Mouse (Mus musculus) embryonic facial prominence, embryonic 10.5 days (tissue): Measurements from ENCODE around the gene Syn3. TPM values are rescaled to one million over a fixed set of nuclear protein-coding genes. Genes with fewer than 3 reads are reported as not detected.

Source experiments
- DNase-seq: peaks from one replicate; pipeline ENCODE4 v3.0.0-alpha.2; 2017; ENCODE audit warnings: low spot score
- H3K27ac ChIP-seq: fragments of 300-500 bp; sonication (generic); replicated peaks from 2 replicates; pipeline ENCODE4 v1.5.1; 2016; ENCODE audit warnings: mild to moderate bottlenecking
- H3K27me3 ChIP-seq: fragments of 300-500 bp; sonication (generic); replicated peaks from 2 replicates; pipeline ENCODE4 v1.6.1; 2016; ENCODE audit warnings: low read depth, mild to moderate bottlenecking; ENCODE audit not compliant: poor library complexity, severe bottlenecking
- H3K36me3 ChIP-seq: fragments of 300-500 bp; sonication (generic); replicated peaks from 2 replicates; pipeline ENCODE4 v1.6.1; 2016; ENCODE audit warnings: mild to moderate bottlenecking, moderate library complexity
- H3K4me1 ChIP-seq: fragments of 300-500 bp; sonication (generic); 2 replicates; pipeline ENCODE4 v1.6.1; 2016
- H3K4me3 ChIP-seq: fragments of 300-500 bp; sonication (generic); 2 replicates; pipeline ENCODE4 v1.5.1; 2016; ENCODE audit warnings: mild to moderate bottlenecking, moderate library complexity
- H3K9me3 ChIP-seq: fragments of 300-500 bp; sonication (generic); 2 replicates; pipeline ENCODE4 v1.6.1; 2016; ENCODE audit warnings: mild to moderate bottlenecking
- WGBS: fragments of 180-500 bp; shearing (Covaris S2); methylation state at CpG from one replicate; pipeline ENCODE4 v1.1.7; 2016; 5-methylcytosine and 5-hydroxymethylcytosine counted together
- polyA plus RNA-seq: library from polyadenylated mRNA; unstranded; fragments of >200 nt; fragmentation: Nextera tagmentation; extraction: Ambion mirVana; gene quantifications from 2 replicates; pipeline ENCODE4 v1.2.1, GENCODE M21; 2016

The Syn3 gene
- polyA plus RNA-seq, 1 experiment from 2014 or later: 3.3 TPM

- H3K27me3 ChIP-seq: no peaks in the 10 kb centered on the region
- no peak for DNase-seq
- no peaks in the 10 kb centered on the region for H3K36me3 ChIP-seq
- H3K4me1 ChIP-seq: peaks cover 42% of the 10 kb centered on the region
- peak overlapping the region; percentile 70; the same call in 1 of the 2 replicates for H3K27ac ChIP-seq
- H3K9me3 ChIP-seq: peaks cover 5% of the 10 kb centered on the region; the same call in 1 of the 2 replicates
- WGBS: 95% methylated on average over 1 of the region's 1 CpGs
- H3K4me3 ChIP-seq: no peak overlapping the region
Measured at GRCm38 (mm10) chr10:86065661-86066060, 433.0 kb downstream of the Syn3 start.

GRCm38 (mm10) chr10:86064937-86065336 lies 433.8 kb downstream of the Syn3 start:
- no peaks in the 10 kb centered on the region for H3K27me3 ChIP-seq
- H3K4me1 ChIP-seq: peaks cover 49% of the 10 kb centered on the region
- H3K9me3 ChIP-seq: peaks cover 5% of the 10 kb centered on the region; the same call in 1 of the 2 replicates
- H3K27ac ChIP-seq: peak overlapping the region; percentile 70
- no peaks in the 10 kb centered on the region for H3K36me3 ChIP-seq
- peak; percentile 80 for DNase-seq
- WGBS: 3% methylated on average over 4 of the region's 4 CpGs
- H3K4me3 ChIP-seq: no peak overlapping the region

DNA sequence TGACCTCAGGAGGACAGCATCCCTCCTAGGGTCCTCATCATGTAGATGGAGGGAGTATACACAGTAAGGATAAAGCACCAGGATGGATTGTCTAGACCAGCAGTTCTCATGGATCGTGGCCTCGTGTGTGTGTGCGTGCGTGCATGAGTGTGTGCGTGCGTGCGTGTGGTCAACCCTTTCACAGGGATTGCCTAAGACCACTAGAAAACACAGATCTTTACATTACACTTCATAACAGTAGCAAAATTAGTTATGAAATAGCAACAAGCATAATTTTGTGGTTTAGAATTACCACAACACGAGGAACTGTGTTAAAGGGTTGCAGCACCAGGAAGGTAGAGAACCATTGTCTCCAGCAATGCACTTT lies 435.7 kb downstream of the Syn3 start:
- peaks cover 30% of the 10 kb centered on the region for H3K4me1 ChIP-seq
- 95% methylated on average over 8 of the region's 8 CpGs for WGBS
- H3K27ac ChIP-seq: no peak overlapping the region
- H3K27me3 ChIP-seq: no peaks in the 10 kb centered on the region
- H3K9me3 ChIP-seq: peaks cover 5% of the 10 kb centered on the region; the same call in 1 of the 2 replicates
- no peak for DNase-seq
- H3K4me3 ChIP-seq: no peak overlapping the region
- no peaks in the 10 kb centered on the region for H3K36me3 ChIP-seq

DNA sequence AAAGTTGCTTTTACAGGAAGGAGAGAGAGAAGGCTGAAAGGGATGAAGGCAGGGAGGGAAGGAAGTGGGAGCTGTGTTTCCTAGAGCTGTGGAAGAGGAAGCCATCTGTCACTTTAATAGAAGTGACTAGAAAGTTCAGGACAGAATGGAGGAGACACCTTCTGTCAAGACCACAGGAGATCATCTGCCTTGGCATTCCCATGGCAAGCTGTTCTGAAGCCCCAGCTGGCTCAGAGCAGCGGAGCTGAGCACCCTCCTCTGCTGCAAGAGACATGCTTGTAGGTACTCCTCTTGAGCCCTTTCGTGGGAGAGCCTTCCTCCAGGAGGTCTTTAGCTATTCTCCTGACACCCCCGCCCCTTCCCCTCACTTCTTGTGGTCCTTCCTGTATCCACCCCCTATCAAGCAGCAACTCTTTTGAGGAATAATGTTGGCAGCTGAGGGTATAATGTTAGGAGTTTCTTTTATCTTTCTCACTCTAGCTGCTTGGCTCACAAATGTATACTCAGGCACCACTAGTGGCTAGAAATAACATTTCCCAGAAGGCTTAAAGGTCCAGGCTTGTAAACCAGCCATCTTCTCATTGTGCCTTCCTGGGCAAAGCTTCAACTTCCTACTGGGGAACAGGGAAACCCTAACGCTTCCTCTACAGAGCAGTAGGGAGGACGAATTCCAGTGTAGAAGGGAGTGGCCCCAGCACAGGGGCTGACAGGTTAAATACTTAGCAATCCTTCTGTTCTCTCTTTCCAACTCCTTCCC lies 436.3 kb downstream of the Syn3 start:
- 68% methylated on average over 5 of the region's 5 CpGs for WGBS
- no peaks in the 10 kb centered on the region for H3K36me3 ChIP-seq
- no peaks in the 10 kb centered on the region for H3K27me3 ChIP-seq
- no peak overlapping the region for H3K27ac ChIP-seq
- H3K4me3 ChIP-seq: no peak overlapping the region
- DNase-seq: no peak
- peaks cover 5% of the 10 kb centered on the region; the same call in 1 of the 2 replicates for H3K9me3 ChIP-seq
- peaks cover 25% of the 10 kb centered on the region for H3K4me1 ChIP-seq

DNA sequence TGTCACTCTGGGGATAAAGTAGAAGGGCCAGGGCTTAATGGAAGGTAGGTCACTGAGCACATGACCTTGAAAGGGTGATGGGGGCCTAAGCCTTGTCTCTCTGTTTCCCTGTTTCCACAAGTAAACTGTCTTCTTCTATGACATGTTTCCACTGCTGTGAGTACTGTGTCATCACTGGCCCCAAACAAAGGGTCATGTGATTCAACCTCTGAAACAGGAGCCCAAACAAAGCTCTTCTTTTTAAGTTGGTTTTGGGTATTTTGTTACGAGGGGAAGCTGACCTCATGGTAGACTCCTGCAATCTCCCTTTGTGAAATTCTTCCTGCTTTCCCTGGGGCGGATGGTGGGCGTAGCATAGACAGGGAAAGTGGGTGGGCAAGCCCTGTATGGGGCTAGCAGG lies 438.4 kb downstream of the Syn3 start:
- Histone ChIP-seq H3K27ac (no peak overlapping the region; the same call in 1 of the 2 replicates), H3K27me3 (no peaks in the 10 kb centered on the region), H3K4me3 (no peak overlapping the region), H3K36me3 (no peaks in the 10 kb centered on the region; the same call in 1 of the 2 replicates), H3K9me3 (peaks cover 9% of the 10 kb centered on the region; the same call in 1 of the 2 replicates), H3K4me1 (peaks cover 22% of the 10 kb centered on the region)
- WGBS: 47% methylated on average over 3 of the region's 3 CpGs
- no peak for DNase-seq

DNA sequence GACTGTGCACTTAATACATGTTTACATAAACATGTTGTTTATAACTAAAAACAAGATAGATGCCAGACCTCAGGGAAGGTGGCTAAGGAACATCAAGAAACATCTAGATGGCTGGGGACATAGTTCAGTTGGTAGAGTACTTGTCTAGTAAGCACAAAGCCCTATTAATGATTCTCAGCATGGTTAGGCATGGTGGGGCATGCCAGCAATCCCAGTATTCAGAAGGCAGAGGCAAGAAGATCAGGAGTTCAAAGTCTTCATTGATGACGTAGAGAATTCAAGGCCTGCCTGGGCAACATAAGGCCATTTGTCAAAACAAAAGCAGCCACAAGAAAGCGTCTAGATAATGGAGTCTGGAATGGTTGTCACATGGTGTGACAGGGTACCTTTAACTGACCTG lies 441.0 kb downstream of the Syn3 start:
- Histone ChIP-seq H3K36me3 (no peaks in the 10 kb centered on the region; the same call in 1 of the 2 replicates), H3K27ac (no peak overlapping the region), H3K27me3 (no peaks in the 10 kb centered on the region), H3K9me3 (peaks cover 9% of the 10 kb centered on the region; the same call in 1 of the 2 replicates), H3K4me3 (no peak overlapping the region), H3K4me1 (peaks cover 14% of the 10 kb centered on the region)
- no peak for DNase-seq
- 63% methylated on average over 2 of the region's 2 CpGs for WGBS

DNA sequence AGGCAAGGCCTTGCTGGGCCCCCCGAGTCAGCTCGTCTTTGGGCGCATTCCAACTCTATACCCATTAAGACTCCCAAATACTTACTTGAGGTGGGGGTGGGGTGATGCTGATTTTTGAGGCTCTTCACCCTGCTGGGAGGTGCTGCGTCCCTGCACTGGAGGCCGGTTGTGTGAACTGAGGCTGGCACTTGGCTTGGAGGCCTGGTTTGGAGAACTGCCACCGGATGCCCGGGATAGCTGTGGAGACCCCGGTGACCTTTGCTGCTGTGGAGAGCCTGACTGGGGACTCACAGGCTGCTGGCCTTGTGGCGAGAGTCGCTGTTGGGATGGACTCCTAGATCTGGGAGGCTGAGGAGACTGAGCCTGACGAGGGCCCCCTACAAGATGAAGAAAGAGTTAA lies 441.4 kb downstream of the Syn3 start:
- Histone ChIP-seq H3K27ac (no peak overlapping the region; the same call in 1 of the 2 replicates), H3K4me3 (no peak overlapping the region), H3K27me3 (no peaks in the 10 kb centered on the region), H3K36me3 (no peaks in the 10 kb centered on the region; the same call in 1 of the 2 replicates), H3K4me1 (peaks cover 14% of the 10 kb centered on the region), H3K9me3 (peaks cover 9% of the 10 kb centered on the region; the same call in 1 of the 2 replicates)
- DNase-seq: no peak
- WGBS: 72% methylated on average over 11 of the region's 11 CpGs

DNA sequence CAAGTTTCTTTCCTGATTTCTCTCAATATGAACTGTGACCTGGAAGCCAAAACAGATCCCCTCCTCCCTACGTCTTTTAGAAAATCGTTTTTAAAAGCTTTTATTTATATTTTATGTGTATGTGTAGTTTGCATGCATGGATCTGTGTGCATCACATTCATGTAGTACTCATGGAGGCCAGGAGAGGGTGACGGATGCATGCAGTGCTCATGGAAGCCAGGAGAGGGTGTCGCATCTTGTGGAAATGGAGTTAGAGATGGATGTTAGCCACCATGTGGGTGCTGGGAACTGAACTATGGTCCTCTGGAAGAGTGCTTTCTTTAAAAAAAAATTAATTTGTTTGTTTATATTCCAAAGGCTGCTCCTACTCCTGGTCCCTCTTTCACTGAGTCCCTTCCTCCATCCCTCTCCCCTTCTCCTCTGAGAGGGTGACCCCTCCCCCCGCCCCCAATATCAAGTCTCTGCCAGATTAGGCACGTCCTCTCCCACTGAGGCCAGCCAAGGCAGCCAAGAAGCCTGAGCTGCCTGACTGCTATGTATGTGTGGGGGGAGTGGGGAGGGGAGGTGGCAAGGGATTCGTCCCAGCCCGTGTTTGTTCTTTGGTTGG lies 442.3 kb downstream of the Syn3 start:
- 83% methylated on average over 8 of the region's 8 CpGs for WGBS
- Histone ChIP-seq H3K36me3 (no peaks in the 10 kb centered on the region; the same call in 1 of the 2 replicates), H3K9me3 (peaks cover 4% of the 10 kb centered on the region; the same call in 1 of the 2 replicates), H3K27me3 (no peaks in the 10 kb centered on the region), H3K4me1 (peaks cover 14% of the 10 kb centered on the region), H3K4me3 (no peak overlapping the region), H3K27ac (no peak overlapping the region)
- DNase-seq: no peak

DNA sequence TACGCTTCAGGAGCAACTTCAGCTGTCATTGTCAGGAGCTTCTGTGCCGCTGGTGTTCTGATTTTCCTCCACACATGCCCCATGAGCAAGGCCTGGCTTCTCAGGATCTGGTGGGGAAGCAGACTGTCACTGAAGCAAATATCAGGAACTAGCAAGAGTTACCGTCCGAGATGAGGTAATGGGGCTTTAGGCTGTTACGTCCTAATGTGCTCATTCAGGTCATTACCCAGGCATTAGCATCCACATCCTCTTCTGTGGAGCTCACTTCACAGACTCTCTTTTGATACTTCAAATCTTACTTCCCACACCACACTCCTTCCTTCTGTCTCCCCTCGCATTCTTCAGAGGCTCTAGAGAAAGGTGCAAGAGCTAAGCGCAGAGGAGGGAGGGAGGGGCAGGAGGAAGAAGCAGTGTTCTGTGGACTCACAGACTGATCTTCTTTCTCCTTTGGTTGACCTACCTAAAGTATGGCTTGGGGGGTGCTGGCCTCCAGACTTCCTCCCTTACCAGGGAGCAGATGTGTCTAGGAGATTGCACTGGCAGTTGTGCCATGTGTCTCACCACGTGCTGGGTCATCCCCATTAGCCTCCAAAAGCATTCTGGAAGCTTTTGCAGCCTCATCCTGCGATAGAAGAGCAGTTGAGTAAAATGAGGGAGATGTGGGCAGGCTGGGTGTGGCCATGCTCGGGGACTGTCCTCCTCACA lies 445.7 kb downstream of the Syn3 start:
- H3K27me3 ChIP-seq: no peaks in the 10 kb centered on the region
- DNase-seq: no peak
- peaks cover 11% of the 10 kb centered on the region for H3K4me1 ChIP-seq
- peaks cover 4% of the 10 kb centered on the region for H3K36me3 ChIP-seq
- no peak overlapping the region for H3K27ac ChIP-seq
- H3K9me3 ChIP-seq: peaks cover 4% of the 10 kb centered on the region; the same call in 1 of the 2 replicates
- no peak overlapping the region for H3K4me3 ChIP-seq
- 90% methylated on average over 10 of the region's 10 CpGs for WGBS

DNA sequence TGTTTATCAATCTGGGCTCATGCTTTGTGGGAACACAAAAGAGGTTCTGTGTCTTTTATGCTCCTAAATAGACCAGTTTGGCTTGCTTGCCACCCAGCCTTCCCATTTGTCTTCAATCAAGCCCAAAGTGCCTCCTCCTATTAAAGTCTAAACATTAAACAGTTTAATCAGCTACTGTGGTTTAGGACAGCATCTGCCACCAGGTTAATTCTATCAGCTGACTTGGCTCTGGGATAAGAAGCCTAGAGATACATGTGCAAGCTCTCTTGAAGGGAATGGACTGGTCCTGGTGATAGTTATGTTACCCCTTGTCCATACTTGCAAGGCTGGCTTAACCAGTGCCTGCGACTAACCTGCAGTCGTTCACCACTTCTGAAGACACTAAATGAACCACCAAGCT lies 448.2 kb downstream of the Syn3 start:
- no peak overlapping the region for H3K4me3 ChIP-seq
- H3K9me3 ChIP-seq: no peaks in the 10 kb centered on the region
- no peak overlapping the region for H3K27ac ChIP-seq
- H3K4me1 ChIP-seq: peaks cover 6% of the 10 kb centered on the region; the same call in 1 of the 2 replicates
- WGBS: 74% methylated on average over 2 of the region's 2 CpGs
- peaks cover 18% of the 10 kb centered on the region for H3K36me3 ChIP-seq
- no peaks in the 10 kb centered on the region for H3K27me3 ChIP-seq
- no peak for DNase-seq

DNA sequence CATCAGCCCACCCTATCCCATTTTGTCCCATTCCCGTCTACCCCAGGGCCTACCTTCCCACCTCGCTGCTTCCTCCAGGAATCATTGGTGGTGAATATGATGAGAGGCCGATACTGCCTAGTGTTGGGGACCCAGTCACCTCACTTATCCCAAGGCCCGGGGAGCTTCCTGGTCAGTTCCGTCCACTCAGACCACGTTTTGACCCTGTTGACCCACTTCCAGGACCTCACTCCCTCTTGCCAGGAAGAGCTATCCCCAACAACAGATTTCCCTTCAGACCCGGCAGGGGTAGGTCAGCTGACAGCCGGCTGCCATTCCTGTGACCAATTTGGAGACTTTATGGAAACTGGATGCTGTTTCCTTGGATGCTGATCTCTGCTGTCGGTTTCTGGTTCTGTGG lies 450.9 kb downstream of the Syn3 start:
- Histone ChIP-seq H3K9me3 (no peaks in the 10 kb centered on the region), H3K27me3 (no peaks in the 10 kb centered on the region), H3K27ac (no peak overlapping the region), H3K4me3 (no peak overlapping the region), H3K36me3 (peaks cover 36% of the 10 kb centered on the region), H3K4me1 (peaks cover 6% of the 10 kb centered on the region; the same call in 1 of the 2 replicates)
- 83% methylated on average over 9 of the region's 9 CpGs for WGBS
- no peak for DNase-seq

GRCm38 (mm10) chr10:86046371-86046770 lies 452.3 kb downstream of the Syn3 start:
- WGBS: 95% methylated on average over 1 of the region's 1 CpGs
- Histone ChIP-seq H3K27me3 (no peaks in the 10 kb centered on the region), H3K36me3 (peaks cover 44% of the 10 kb centered on the region), H3K9me3 (no peaks in the 10 kb centered on the region), H3K4me1 (peaks cover 6% of the 10 kb centered on the region; the same call in 1 of the 2 replicates), H3K4me3 (no peak overlapping the region), H3K27ac (no peak overlapping the region)
- no peak for DNase-seq
